Mouse (Mus musculus) hindbrain, embryonic 11.5 days (tissue): ENCODE measurements at regions not wholly inside any gene's neighbourhood (a gene's known extent, or its start where the extent isn't known, plus 50 kb on each side); places are given as distances from the start of the nearest gene placed in this dataset.
A peak's percentile ranks its signal among the peaks of the same experiment; 100 is the strongest.

Source experiments
- ATAC-seq: fragments of 200-750 bp; cut with Nextera tagmentation; 2 replicates; pipeline ENCODE4 v1.8.0; 2017; ENCODE audit warnings: mild to moderate bottlenecking, moderate TSS enrichment, moderate library complexity; ENCODE audit not compliant: low FRiP score
- DNase-seq: peaks from one replicate; pipeline ENCODE4 v3.0.0-alpha.2; 2015; ENCODE audit warnings: low spot score
- H3K27ac ChIP-seq: fragments of 300-500 bp; sonication (generic); 2 replicates; pipeline ENCODE4 v1.5.1; 2014; ENCODE audit warnings: mild to moderate bottlenecking, low read depth, low read length
- H3K27me3 ChIP-seq: fragments of 300-500 bp; sonication (generic); 2 replicates; pipeline ENCODE4 v1.6.1; 2014; ENCODE audit warnings: mild to moderate bottlenecking, low read length, moderate library complexity, mixed read lengths; ENCODE audit not compliant: control insufficient read depth, insufficient read depth
- H3K36me3 ChIP-seq: fragments of 300-500 bp; sonication (generic); 2 replicates; pipeline ENCODE4 v1.6.1; 2014; ENCODE audit warnings: mild to moderate bottlenecking, low read length, moderate library complexity, mixed read lengths; ENCODE audit not compliant: control insufficient read depth, insufficient read depth
- H3K4me1 ChIP-seq: fragments of 300-500 bp; sonication (generic); replicated peaks from 2 replicates; pipeline ENCODE4 v1.6.1; 2014; ENCODE audit warnings: low read length, mixed read lengths; ENCODE audit not compliant: control insufficient read depth, insufficient read depth
- H3K4me2 ChIP-seq: fragments of 300-500 bp; sonication (generic); replicated peaks from 2 replicates; pipeline ENCODE4 v1.6.1; 2014; ENCODE audit warnings: mild to moderate bottlenecking, low read depth, low read length
- H3K4me3 ChIP-seq: fragments of 300-500 bp; sonication (generic); 2 replicates; pipeline ENCODE4 v1.5.1; 2014; ENCODE audit warnings: low read depth, low read length
- H3K9ac ChIP-seq: fragments of 300-500 bp; sonication (generic); 2 replicates; pipeline ENCODE4 v1.6.1; 2014; ENCODE audit warnings: low read depth, low read length
- H3K9me3 ChIP-seq: fragments of 300-500 bp; sonication (generic); 2 replicates; pipeline ENCODE4 v1.6.1; 2016; ENCODE audit warnings: low read length; ENCODE audit not compliant: control insufficient read depth
- WGBS: fragments of 180-500 bp; shearing (Covaris S2); extraction: QIAGEN DNeasy Blood & Tissue Kit; methylation state at CpG from one replicate; pipeline ENCODE4 v1.1.7; 2014; 5-methylcytosine and 5-hydroxymethylcytosine counted together

GRCm38 (mm10) chr4:67861801-67862200 is 1034.4 kb downstream of the Tlr4 start:
- no peak for ATAC-seq
- no peak overlapping the region for H3K27ac ChIP-seq

GRCm38 (mm10) chr4:67853001-67853400 is 1025.6 kb downstream of the Tlr4 start:
- Histone ChIP-seq H3K4me2 (no peak overlapping the region), H3K27ac (no peak overlapping the region), H3K27me3 (no peaks in the 10 kb centered on the region), H3K9me3 (no peaks in the 10 kb centered on the region), H3K4me3 (no peak overlapping the region), H3K9ac (no peak overlapping the region), H3K36me3 (no peaks in the 10 kb centered on the region), H3K4me1 (no peaks in the 10 kb centered on the region)
- WGBS: 91% methylated on average over 4 of the region's 4 CpGs
- ATAC-seq (no peak), DNase-seq (no peak)

More at GRCm38 (mm10) chr4:67861801-67862200, 1034.4 kb downstream of the Tlr4 start:
- Histone ChIP-seq H3K27me3 (no peaks in the 10 kb centered on the region), H3K36me3 (no peaks in the 10 kb centered on the region), H3K9me3 (no peaks in the 10 kb centered on the region), H3K9ac (no peak overlapping the region), H3K4me1 (no peaks in the 10 kb centered on the region), H3K4me2 (no peak overlapping the region), H3K4me3 (no peak overlapping the region)
- DNase-seq: no peak
- WGBS: 85% methylated on average over 1 of the region's 1 CpGs

- Histone ChIP-seq H3K9me3 (no peaks in the 10 kb centered on the region), H3K4me2 (no peak overlapping the region), H3K4me3 (no peak overlapping the region), H3K4me1 (no peaks in the 10 kb centered on the region), H3K27me3 (no peaks in the 10 kb centered on the region), H3K9ac (no peak overlapping the region), H3K36me3 (no peaks in the 10 kb centered on the region), H3K27ac (no peak overlapping the region)
- WGBS: 83% methylated on average over 4 of the region's 4 CpGs
- ATAC-seq (no peak), DNase-seq (no peak)
These were observed 1006.0 kb downstream of the Tlr4 start for GRCm38 (mm10) chr4:67833397-67833796.

- no peaks in the 10 kb centered on the region for H3K36me3 ChIP-seq
- no peaks in the 10 kb centered on the region for H3K9me3 ChIP-seq
- H3K4me3 ChIP-seq: no peak overlapping the region
- DNase-seq (no peak), ATAC-seq (0 out of 2 replicates have a peak, but pooled peaks have one; percentile 43)
- no peak overlapping the region for H3K27ac ChIP-seq
- H3K4me1 ChIP-seq: no peaks in the 10 kb centered on the region
- WGBS: 50% methylated on average over 1 of the region's 1 CpGs
- H3K9ac ChIP-seq: no peak overlapping the region
- H3K27me3 ChIP-seq: no peaks in the 10 kb centered on the region
- H3K4me2 ChIP-seq: no peak overlapping the region
These were observed 998.1 kb downstream of the Tlr4 start for GRCm38 (mm10) chr4:67825484-67825883.

DNA sequence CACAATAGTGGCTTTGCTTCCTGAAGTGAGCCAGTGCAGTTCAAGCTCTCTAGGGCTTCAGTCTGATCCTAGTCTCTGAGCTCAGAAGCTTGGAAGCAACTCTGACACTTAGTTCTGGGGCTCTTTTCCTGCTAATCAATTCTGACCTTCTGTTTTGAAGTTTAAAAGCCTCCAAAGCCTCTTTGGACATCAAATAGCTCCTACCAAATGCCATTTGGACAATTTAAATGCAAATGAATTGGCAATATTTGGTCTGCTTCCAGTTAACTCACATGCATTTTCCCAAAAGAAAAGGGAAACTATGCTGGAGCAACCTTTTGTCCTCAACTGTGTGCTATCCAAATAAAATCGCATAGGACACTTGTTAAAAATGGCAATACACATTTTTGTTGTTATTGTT is 968.7 kb downstream of the Tlr4 start:
- Histone ChIP-seq H3K9me3 (no peaks in the 10 kb centered on the region), H3K27me3 (no peaks in the 10 kb centered on the region), H3K27ac (no peak overlapping the region), H3K9ac (no peak overlapping the region), H3K4me2 (no peak overlapping the region), H3K4me3 (no peak overlapping the region), H3K4me1 (no peaks in the 10 kb centered on the region), H3K36me3 (no peaks in the 10 kb centered on the region)
- WGBS: 45% methylated on average over 1 of the region's 1 CpGs
- no peak for ATAC-seq
- DNase-seq: no peak
